Mouse (Mus musculus): ENCODE results near the gene Arsg.

Gene Arsg

GRCm38 (mm10) chr11:109622518-109623037, 149.4 kb downstream of the Arsg start:
- DNase-seq (ENCODE audit: low spot score) = no peak
